Mouse (Mus musculus) heart, adult 8-10 months (tissue): Measurements from ENCODE around the gene Catsperz. TPM values are rescaled to one million over a fixed set of nuclear protein-coding genes. Genes with fewer than 3 reads are reported as not detected.
"Not testable (repeated sequence)": the region's sequence is repeated elsewhere in the genome, so short reads cannot be mapped to it uniquely, and the experiment has no call there.

Source experiments
- DNase-seq: peaks from one replicate; pipeline ENCODE4 v3.0.0; 2022; ENCODE audit warnings: low spot score
- microRNA-seq: library from miRNA; unstranded; fragments of <30 nt; microRNA quantifications from one replicate; pipeline ENCODE4 v1.2.0, GENCODE M21; 2022
- total RNA-seq, 4 experiments: library from RNA; stranded (reverse); gene quantifications; 2 replicates each; pipeline ENCODE4 v1.2.4; 2022

The Catsperz gene
- total RNA-seq, 4 experiments from 2014 or later, result not detected

GRCm38 (mm10) chr19:6907811-6908540 is 17.2 kb downstream of the Catsperz start:
- no peak for DNase-seq

GRCm38 (mm10) chr19:6907094-6907493 is 18.1 kb downstream of the Catsperz start:
- no peak for DNase-seq

- no peak for DNase-seq
Measured at GRCm38 (mm10) chr19:6906199-6906598, 19.0 kb downstream of the Catsperz start.

GRCm38 (mm10) chr19:6905498-6906159 is 19.6 kb downstream of the Catsperz start:
- no peak for DNase-seq

GRCm38 (mm10) chr19:6904846-6905245 is 20.3 kb downstream of the Catsperz start:
- DNase-seq, result no peak

GRCm38 (mm10) chr19:6903031-6903430 is 22.1 kb downstream of the Catsperz start:
- DNase-seq, result no peak

- DNase-seq, result no peak
Measured at GRCm38 (mm10) chr19:6899641-6900040, 25.5 kb downstream of the Catsperz start.

GRCm38 (mm10) chr19:6895608-6896305 is 29.4 kb downstream of the Catsperz start:
- not testable (repeated sequence) for DNase-seq

- DNase-seq, result no peak
Measured at GRCm38 (mm10) chr19:6893731-6894451, 31.3 kb downstream of the Catsperz start.

GRCm38 (mm10) chr19:6892512-6892911 is 32.7 kb downstream of the Catsperz start:
- no peak for DNase-seq

GRCm38 (mm10) chr19:6877965-6878364 is 47.2 kb downstream of the Catsperz start:
- DNase-seq, result no peak

- DNase-seq, result no peak
Measured at GRCm38 (mm10) chr19:6876799-6877198, 48.4 kb downstream of the Catsperz start.

- DNase-seq, result no peak
Measured at GRCm38 (mm10) chr19:6875834-6876233, 49.3 kb downstream of the Catsperz start.

GRCm38 (mm10) chr19:6874257-6874656 is 50.9 kb downstream of the Catsperz start:
- no peak for DNase-seq

GRCm38 (mm10) chr19:6872701-6873100 is 52.5 kb downstream of the Catsperz start:
- DNase-seq, result no peak

Small RNA genes within 50 kb of the gene (microRNA-seq; reads per million reads assigned to microRNA genes)
- 6.7 reads per million, percentile 16 among the genes with 10 or more reads in this experiment for gene Mir6990

Other genes with a start within 250 kb of the Catsperz start
- gene Rps6ka4, start 84.7 kb downstream of the Catsperz start, total RNA-seq, result 10 to 100 TPM; 15.0 to 20.0 (median 17.5) TPM
- gene Ccdc88b, start 67.2 kb downstream of the Catsperz start, total RNA-seq, result under 1 TPM; 0.44 to 0.89 (median 0.66) TPM
- gene Trmt112, start 15.7 kb downstream of the Catsperz start, total RNA-seq, result 10 to 100 TPM; 29.9 to 49.7 (median 39.7) TPM
- 100 to 1,000 TPM; 620 to 842 (median 766) TPM for gene Prdx5, start 15.3 kb downstream of the Catsperz start, total RNA-seq
- gene Esrra, start 3.6 kb downstream of the Catsperz start, total RNA-seq, result 100 to 1,000 TPM; 153 to 180 (median 168) TPM
- not detected for gene Kcnk4, start 9.1 kb upstream of the Catsperz start, total RNA-seq
- 10 to 100 TPM; 19.5 to 23.8 (median 21.3) TPM for gene Bad, start 16.5 kb upstream of the Catsperz start, total RNA-seq
- 10 to 100 TPM; 33.4 to 37.4 (median 35.7) TPM for gene Gpr137, start 17.1 kb upstream of the Catsperz start, total RNA-seq
- gene Ppp1r14b, start 49.6 kb upstream of the Catsperz start, total RNA-seq, result 100 to 1,000 TPM in 1 of 4 experiments, 10 to 100 TPM in 3; 75.4 to 112 (median 91.3) TPM
- 10 to 100 TPM; 15.6 to 16.2 (median 15.6) TPM for gene Plcb3, start 51.1 kb upstream of the Catsperz start, total RNA-seq
- gene Fkbp2, start 55.1 kb upstream of the Catsperz start, total RNA-seq, result 10 to 100 TPM; 17.2 to 23.1 (median 20.9) TPM
- 100 to 1,000 TPM; 488 to 525 (median 495) TPM for gene Vegfb, start 62.3 kb upstream of the Catsperz start, total RNA-seq
- gene Dnajc4, start 67.2 kb upstream of the Catsperz start, total RNA-seq, result 10 to 100 TPM; 48.7 to 62.9 (median 53.7) TPM
- 10 to 100 TPM; 26.8 to 34.4 (median 29.9) TPM for gene Nudt22, start 70.7 kb upstream of the Catsperz start, total RNA-seq
- gene Trpt1, start 70.8 kb upstream of the Catsperz start, total RNA-seq, result 10 to 100 TPM; 26.1 to 30.5 (median 27.3) TPM
- 1 to 10 TPM; 3.3 to 9.6 (median 4.4) TPM for gene Fermt3, start 94.1 kb upstream of the Catsperz start, total RNA-seq
- 100 to 1,000 TPM in 3 of 4 experiments, 10 to 100 TPM in 1; 96.7 to 125 (median 109) TPM for gene Stip1, start 114.6 kb upstream of the Catsperz start, total RNA-seq
- 100 to 1,000 TPM; 318 to 340 (median 328) TPM for gene Macrod1, start 131.4 kb upstream of the Catsperz start, total RNA-seq
- gene Flrt1, start 180.3 kb upstream of the Catsperz start, total RNA-seq, result 1 to 10 TPM in 3 of 4 experiments, under 1 TPM in 1; 0.92 to 2.0 (median 1.4) TPM